Mouse (Mus musculus) left cerebral cortex, adult 18-20 months (tissue): ENCODE results near the gene Mat2b. TPM values are rescaled to one million over a fixed set of nuclear protein-coding genes. Genes with fewer than 3 reads are reported as not detected.
"Not testable (repeated sequence)": the region's sequence is repeated elsewhere in the genome, so short reads cannot be mapped to it uniquely, and the experiment has no call there.

ENCODE experiments used
- DNase-seq, 2 experiments: peaks; one replicate each; pipeline ENCODE4 v3.0.0; 2021 to 2022; ENCODE audit warnings: low spot score in 2 of 2, mixed read lengths in 1 of 2
- long read RNA-seq, 2 experiments: library from polyadenylated mRNA; stranded (forward); transcript quantifications; one replicate each; pipeline ENCODE4 v2.0.0; 2021
- total RNA-seq, 2 experiments: library from RNA; stranded (reverse); gene quantifications; 2 replicates each; pipeline ENCODE4 v1.2.3; 2021

Mat2b gene
- total RNA-seq = 100 to 1,000 TPM; 154 to 159 TPM
- long read RNA-seq, experiment 1, transcript Mat2b-201 (7 exons, 1,949 nt) = major isoform, 255 of 344 reads
- long read RNA-seq, experiment 1, transcript Mat2b-202 (7 exons, 2,053 nt) = minor isoform, 47 of 344 reads
- long read RNA-seq, experiment 1, partial matches to known transcripts = 12 of 344 reads
- long read RNA-seq, experiment 1, other reads (novel, unspliced or antisense) = 30 of 344 reads
- long read RNA-seq, experiment 2, transcript Mat2b-202 (7 exons, 2,053 nt) = minor isoform, 46 of 291 reads
- long read RNA-seq, experiment 2, transcript Mat2b-201 (7 exons, 1,949 nt) = major isoform, 215 of 291 reads
- long read RNA-seq, experiment 2, partial matches to known transcripts = 10 of 291 reads
- long read RNA-seq, experiment 2, other reads (novel, unspliced or antisense) = 20 of 291 reads

GRCm38 (mm10) chr11:40695103-40695502 lies at the start of gene Mat2b:
TSS of gene Mat2b (minus strand) at chr11:40695203.
- DNase-seq = no peak

GRCm38 (mm10) chr11:40744348-40744747 lies 49.3 kb upstream of the Mat2b start:
- no peak for DNase-seq

- DNase-seq = no peak
Measured at GRCm38 (mm10) chr11:40741605-40742262, 46.7 kb upstream of the Mat2b start.

GRCm38 (mm10) chr11:40737369-40737768 lies 42.4 kb upstream of the Mat2b start:
- no peak for DNase-seq

DNA sequence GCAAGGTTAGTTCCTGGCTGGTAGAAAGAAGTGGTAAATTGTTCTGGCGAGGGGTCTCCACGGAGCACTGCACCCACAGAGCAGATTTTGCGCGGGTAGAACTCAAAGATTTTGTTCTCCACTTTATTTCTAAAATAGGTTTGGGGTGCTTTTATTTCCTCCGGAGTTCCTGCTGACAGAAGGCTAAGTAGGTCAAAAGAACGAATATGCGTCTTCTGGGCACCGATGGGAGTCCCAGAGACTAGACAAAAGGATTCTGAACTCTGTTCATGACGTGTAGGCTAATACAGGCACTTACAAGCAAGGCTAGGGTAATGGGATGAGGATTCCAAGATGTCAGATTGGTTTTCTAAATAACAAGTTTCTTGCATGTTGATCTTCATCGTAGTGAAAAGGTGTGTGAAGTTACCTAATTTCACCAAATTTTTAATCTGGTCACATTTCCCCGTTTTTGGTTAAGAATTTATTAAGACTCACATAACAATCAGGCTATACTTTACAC lies 39.3 kb upstream of the Mat2b start:
- no peak for DNase-seq

GRCm38 (mm10) chr11:40733339-40734174 lies 38.6 kb upstream of the Mat2b start, which contains the start of the genes Hmmr and Nudcd2:
TSS of gene Hmmr (minus strand) at chr11:40733422.
TSS of gene Nudcd2 (plus strand) at chr11:40733667.
- DNase-seq = peak; percentile 90 to 93

DNA sequence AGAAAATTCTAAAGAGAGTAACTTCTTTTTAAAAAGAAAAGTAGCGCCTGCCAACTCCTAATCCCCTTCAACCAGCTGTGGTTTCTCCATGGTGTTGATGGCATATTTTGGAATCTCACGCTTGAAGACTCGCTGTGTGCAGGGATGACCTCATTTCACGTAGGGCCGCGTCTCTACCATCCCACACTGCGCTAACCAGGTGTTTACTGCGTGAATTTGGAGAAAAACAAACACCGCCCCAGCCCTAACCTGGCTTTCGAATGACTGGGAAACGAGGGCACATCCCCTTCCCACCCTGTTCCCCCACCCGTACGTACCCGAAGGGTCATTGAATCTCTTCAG lies 38.0 kb upstream of the Mat2b start:
- no peak for DNase-seq

GRCm38 (mm10) chr11:40718324-40718723 lies 23.3 kb upstream of the Mat2b start:
- DNase-seq = no peak

DNA sequence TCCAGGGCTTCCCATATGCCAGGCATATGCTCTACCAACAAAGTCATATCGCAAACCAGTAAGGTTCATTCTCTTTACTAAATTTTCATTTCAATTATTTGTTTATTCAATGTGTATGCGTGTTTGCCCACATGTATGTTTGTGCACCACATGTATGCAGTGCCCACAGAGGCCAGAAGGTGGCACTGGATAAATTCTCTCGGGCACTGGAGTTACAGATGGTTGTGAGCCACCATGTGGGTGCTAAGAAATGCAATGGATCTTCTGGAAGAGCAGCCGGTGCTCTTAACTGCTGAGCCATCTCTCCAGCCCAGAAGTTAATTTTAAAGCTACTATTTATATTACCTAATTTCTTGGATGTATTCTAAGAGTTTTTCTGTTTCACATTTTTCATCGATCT lies 20.5 kb upstream of the Mat2b start:
- no peak for DNase-seq

- no peak for DNase-seq
Measured at GRCm38 (mm10) chr11:40713858-40714257, 18.9 kb upstream of the Mat2b start.

DNA sequence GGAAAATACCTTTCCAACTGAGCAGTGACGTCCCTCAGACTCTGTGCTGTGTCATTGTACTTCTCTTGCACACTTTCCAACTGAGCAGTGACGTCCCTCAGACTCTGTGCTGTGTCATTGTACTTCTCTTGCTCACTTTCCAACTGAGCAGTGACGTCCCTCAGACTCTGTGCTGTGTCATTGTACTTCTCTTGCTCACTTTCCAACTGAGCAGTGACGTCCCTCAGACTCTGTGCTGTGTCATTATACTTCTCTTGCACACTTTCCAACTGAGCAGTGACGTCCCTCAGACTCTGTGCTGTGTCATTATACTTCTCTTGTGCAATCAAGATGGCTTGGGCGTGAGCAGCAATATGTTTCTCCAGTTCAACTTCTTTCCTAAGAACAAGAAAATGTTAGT lies 14.9 kb upstream of the Mat2b start:
- not testable (repeated sequence) for DNase-seq

- peak; percentile 33 to 43 for DNase-seq
Measured at GRCm38 (mm10) chr11:40694311-40695087, 504 bp downstream of the Mat2b start.

- peak; percentile 39 to 54 for DNase-seq
Measured at GRCm38 (mm10) chr11:40693366-40693951, 1.5 kb downstream of the Mat2b start.

DNA sequence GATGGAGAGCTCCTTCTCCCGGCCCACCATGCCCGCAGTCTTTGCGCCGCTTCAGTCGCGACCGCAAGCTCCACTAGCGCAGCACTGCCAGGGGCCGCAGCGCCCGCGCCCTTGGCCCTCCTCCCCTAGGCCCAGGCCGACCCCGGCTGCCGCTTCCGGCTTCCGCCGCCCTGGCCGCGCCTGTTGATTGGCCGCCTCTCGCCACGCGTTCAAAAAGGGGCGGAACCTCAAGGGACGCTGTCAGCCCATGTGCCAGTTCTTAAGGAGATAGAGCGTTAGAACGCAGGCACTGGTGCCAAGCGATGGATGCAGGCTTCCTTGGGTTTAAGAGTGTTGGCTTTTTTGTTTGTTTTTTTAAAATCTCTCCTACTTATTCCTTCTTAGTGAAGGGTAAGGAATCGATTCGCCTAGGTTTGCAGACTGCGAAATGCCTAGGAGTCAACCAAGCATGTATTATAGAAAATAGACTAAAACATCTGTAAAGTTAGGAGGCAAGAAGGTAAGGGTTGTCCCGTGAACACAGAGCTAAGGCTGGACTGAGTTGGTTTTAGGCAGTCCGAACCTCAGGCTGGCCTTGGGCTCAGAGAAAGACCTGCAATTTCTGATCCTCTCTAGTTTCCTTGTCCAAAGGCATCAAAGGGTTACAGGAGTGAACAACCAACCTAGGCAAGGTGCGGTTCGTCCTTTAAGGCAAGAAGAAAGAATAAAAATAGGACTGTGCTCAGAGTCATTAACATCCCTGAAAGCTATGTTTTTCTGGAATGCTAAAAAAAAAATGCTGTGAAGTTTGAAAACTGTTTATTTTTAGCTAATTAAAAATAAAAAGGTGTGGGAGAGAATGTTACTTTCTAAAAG lies 2.3 kb downstream of the Mat2b start:
- peak; percentile 90 to 94 for DNase-seq

DNA sequence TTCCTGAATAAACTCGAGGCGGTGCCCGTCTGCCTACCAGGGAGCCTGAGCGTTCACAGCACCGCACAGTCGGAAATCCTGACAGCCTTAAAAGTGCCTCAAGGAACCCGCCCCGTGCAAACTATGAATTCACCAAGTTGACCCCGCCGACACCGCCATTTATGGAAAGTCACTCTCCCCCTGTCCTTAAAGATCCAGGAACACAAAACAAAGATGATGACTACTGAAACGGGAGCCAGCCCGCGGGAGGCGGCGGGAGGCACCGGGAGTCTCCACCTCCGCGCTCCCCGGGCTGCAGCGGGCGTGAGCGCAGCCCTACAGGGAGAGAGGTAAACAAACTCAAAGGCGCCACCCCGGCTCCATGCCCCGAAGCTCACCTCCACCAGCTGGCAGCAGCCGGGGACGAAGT lies 2.9 kb downstream of the Mat2b start:
- no peak for DNase-seq

GRCm38 (mm10) chr11:40690444-40691127 lies 4.4 kb downstream of the Mat2b start:
- no peak for DNase-seq

DNA sequence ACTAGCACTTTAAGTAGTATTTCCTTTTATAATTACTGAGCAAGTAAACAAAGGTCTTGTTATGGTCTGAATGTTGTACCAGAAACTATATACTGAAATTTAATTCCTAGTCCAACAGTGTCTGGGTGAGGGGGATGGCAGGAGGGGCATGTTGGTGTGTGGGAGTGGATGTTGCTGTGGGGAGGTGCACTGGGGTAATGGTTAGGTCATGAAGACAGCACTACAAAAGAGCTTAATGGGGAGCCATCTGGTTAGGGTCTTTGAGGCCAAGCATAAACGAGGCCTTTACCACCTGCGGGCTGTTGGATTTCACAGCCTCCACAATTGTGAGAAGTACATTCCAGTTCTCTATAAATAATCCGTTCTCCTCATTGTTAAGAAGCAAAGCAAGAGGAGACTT lies 11.7 kb downstream of the Mat2b start:
- no peak for DNase-seq

DNA sequence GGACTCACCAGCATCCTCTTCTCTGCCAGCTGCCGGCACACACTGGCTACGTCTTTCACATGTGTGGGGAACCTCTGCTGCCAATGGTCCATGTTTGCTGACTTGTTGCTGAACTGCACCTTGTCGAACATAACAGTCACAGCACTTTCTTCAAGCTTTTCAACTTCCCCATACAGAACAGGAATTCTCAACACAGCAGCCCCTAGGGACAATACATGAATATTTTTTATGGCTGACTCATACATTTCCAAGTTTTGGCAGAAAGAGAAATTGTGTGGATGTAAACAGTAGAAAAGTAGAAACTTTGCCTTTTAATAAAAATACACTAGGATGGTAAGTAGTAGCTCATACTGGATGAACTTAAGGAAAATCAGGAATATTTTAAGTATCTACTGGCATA lies 12.5 kb downstream of the Mat2b start:
- no peak for DNase-seq

DNA sequence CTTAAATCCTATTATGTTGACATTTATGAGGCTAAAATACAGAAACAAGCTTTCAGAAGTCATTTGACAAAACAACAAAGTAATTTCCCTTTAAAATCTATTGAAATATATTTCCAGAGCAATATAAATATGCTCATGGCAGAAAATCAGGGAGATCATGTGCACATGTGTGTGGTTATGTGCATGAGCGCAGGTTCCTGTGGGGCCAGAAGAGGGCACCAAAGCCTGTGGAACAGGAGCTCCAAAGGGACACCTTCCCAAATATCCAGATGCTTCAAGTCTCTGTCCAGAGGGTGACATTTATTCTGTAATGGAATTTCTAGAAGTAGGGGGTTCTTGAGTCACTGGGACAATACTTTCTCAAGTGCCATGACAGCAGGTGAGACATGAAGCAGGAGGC lies 17.8 kb downstream of the Mat2b start:
- DNase-seq = no peak
